Mouse (Mus musculus): ENCODE measurements around the gene Nabp2.

Nabp2 gene

GRCm38 (mm10) chr10:128411211-128412054, at the start of gene Nabp2, which contains the start of gene Rnf41:
TSS of gene Nabp2 (minus strand) at chr10:128411492.
TSS of gene Rnf41 (plus strand) at chr10:128411657.
- DNase-seq: peak; percentile 94 to 96

- DNase-seq: no peak
These were observed 49.0 kb upstream of the Nabp2 start for GRCm38 (mm10) chr10:128460270-128460630.

- peak; percentile 35 to 44 for DNase-seq
These were observed 48.3 kb upstream of the Nabp2 start for GRCm38 (mm10) chr10:128459409-128460269.

GRCm38 (mm10) chr10:128458719-128459408, 47.6 kb upstream of the Nabp2 start, which contains the start of gene Smarcc2:
TSS of gene Smarcc2 (plus strand) at chr10:128459248.
- DNase-seq: peak; percentile 70 to 71

- DNase-seq: peak in 1 of 2 experiments; percentile 68
These were observed 47.0 kb upstream of the Nabp2 start for GRCm38 (mm10) chr10:128458348-128458718.

GRCm38 (mm10) chr10:128457676-128458075, 46.4 kb upstream of the Nabp2 start:
- DNase-seq: no peak

GRCm38 (mm10) chr10:128455280-128455679, 44.0 kb upstream of the Nabp2 start:
- peak in 1 of 2 experiments; percentile 35 for DNase-seq

- no peak for DNase-seq
These were observed 43.2 kb upstream of the Nabp2 start for GRCm38 (mm10) chr10:128454471-128454870.

- DNase-seq: no peak
These were observed 39.7 kb upstream of the Nabp2 start for GRCm38 (mm10) chr10:128451014-128451413.

- DNase-seq: no peak
These were observed 34.1 kb upstream of the Nabp2 start for GRCm38 (mm10) chr10:128445407-128445806.

GRCm38 (mm10) chr10:128444354-128444753, 33.1 kb upstream of the Nabp2 start:
- DNase-seq: no peak

- DNase-seq: no peak
These were observed 31.4 kb upstream of the Nabp2 start for GRCm38 (mm10) chr10:128442718-128443117.

- DNase-seq: no peak
These were observed 30.2 kb upstream of the Nabp2 start for GRCm38 (mm10) chr10:128441324-128442119.

GRCm38 (mm10) chr10:128440407-128440806, 29.1 kb upstream of the Nabp2 start:
- no peak for DNase-seq

- DNase-seq: peak in 1 of 2 experiments; percentile 30
These were observed 27.5 kb upstream of the Nabp2 start for GRCm38 (mm10) chr10:128438675-128439279.

- DNase-seq: peak; percentile 26 to 32
These were observed 25.1 kb upstream of the Nabp2 start for GRCm38 (mm10) chr10:128436376-128436775.

- DNase-seq: no peak
These were observed 24.6 kb upstream of the Nabp2 start for GRCm38 (mm10) chr10:128435873-128436272.

GRCm38 (mm10) chr10:128435186-128435823, 24.0 kb upstream of the Nabp2 start:
- peak in 1 of 2 experiments; percentile 31 for DNase-seq

- DNase-seq: peak; percentile 34 to 60
These were observed 23.4 kb upstream of the Nabp2 start for GRCm38 (mm10) chr10:128434681-128435080.

GRCm38 (mm10) chr10:128433417-128433816, 22.1 kb upstream of the Nabp2 start:
- DNase-seq: no peak

- DNase-seq: no peak
These were observed 18.2 kb upstream of the Nabp2 start for GRCm38 (mm10) chr10:128429454-128429853.
